Mouse (Mus musculus) G1E (cell line): ENCODE measurements around the gene Mybbp1a.

Source experiments
- CTCF ChIP-seq: IDR thresholded peaks from 2 replicates; pipeline ENCODE4 v1.5.1; 2012; ENCODE audit warnings: low read depth, low read length, inconsistent platforms, mixed read lengths
- GATA1 ChIP-seq: IDR thresholded peaks from 2 replicates; pipeline ENCODE4 v1.6.1; 2012; ENCODE audit warnings: borderline replicate concordance, low read length, inconsistent platforms, mixed read lengths
- GATA2 ChIP-seq: IDR thresholded peaks from 2 replicates; pipeline ENCODE4 v1.6.1; 2012; ENCODE audit warnings: low read depth, low read length, inconsistent platforms, borderline replicate concordance
- POLR2AphosphoS5 ChIP-seq: IDR thresholded peaks from 2 replicates; pipeline ENCODE4 v1.6.1; 2012; ENCODE audit warnings: low read depth, low read length, inconsistent platforms; ENCODE audit not compliant: insufficient replicate concordance
- TAL1 ChIP-seq: conservative IDR thresholded peaks from 2 replicates; pipeline ENCODE4 v1.6.1; 2012; ENCODE audit warnings: low read depth, low read length, inconsistent platforms, mixed read lengths

- TF ChIP-seq CTCF (no peak), GATA1 (no peak), POLR2AphosphoS5 (no peak), GATA2 (no peak), TAL1 (0 out of 2 replicates have a peak, but pooled peaks have one; percentile 11)
These were observed 17.3 kb downstream of the Mybbp1a start for GRCm38 (mm10) chr11:72458502-72458901.
